28 mouse cellular contexts compared by ENCODE assay signal in the genomic region with DNA sequence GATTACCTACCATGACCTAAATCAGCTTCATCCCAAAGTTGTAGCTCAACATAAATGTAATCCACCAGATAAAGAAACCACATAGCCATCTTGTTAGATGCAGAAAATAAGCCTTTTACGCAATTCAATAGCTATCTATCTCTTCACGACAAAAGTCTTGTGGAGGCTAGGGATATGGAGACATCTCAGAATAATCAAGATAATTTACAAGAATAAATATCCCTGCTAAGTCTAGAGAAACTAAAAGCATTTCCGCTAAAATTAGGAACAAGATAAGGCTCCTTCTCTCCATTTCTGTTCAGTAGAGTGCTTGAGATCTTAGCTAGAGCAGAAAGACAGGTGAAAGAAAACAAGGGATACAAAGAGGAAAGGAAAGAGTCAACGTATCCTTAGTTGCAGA.
"Had no signal": no experiment of that assay in that cellular context is flagged by ENCODE, and none has a peak within 500 bp of the region (broad histone marks: within the 10 kb centered on the region; RNA-seq: fewer than 3 reads in every experiment).

No protein-coding gene starts in this region.

- H3K9me3 ChIP-seq: limb, embryonic 10.5 days; limb, embryonic 12.5 days; limb, embryonic 15.5 days; liver, embryonic 12.5 days; liver, embryonic 15.5 days; lung, embryonic 15.5 days; midbrain, embryonic 10.5 days; midbrain, embryonic 12.5 days; midbrain, embryonic 13.5 days; midbrain, embryonic 15.5 days; neural tube, embryonic 12.5 days had no signal

- H3K4me1 ChIP-seq: liver, embryonic 12.5 days had no signal

- H3K4me3 ChIP-seq: limb, embryonic 10.5 days; limb, embryonic 12.5 days; limb, embryonic 13.5 days; limb, embryonic 15.5 days; liver, embryonic 12.5 days; liver, embryonic 13.5 days; liver, embryonic 15.5 days; lung, embryonic 15.5 days; megakaryocyte, embryonic 14.5 days; midbrain, embryonic 10.5 days; midbrain, embryonic 12.5 days; midbrain, embryonic 13.5 days; midbrain, embryonic 15.5 days; myocyte; neural tube, embryonic 12.5 days had no signal

- DNase-seq: left cerebral cortex, postnatal 4 days; liver; liver, embryonic 13.5 days; liver, postnatal 0 days; lung, adult 18-20 months; lung, adult 2 months; lung, embryonic 14.5 days; lung, postnatal 10 days; lung, postnatal 14 days; lung, postnatal 36 days; lung, postnatal 4 days; midbrain, embryonic 14.5 days had no signal

- H3K27ac ChIP-seq: limb, embryonic 10.5 days; limb, embryonic 12.5 days; limb, embryonic 13.5 days; limb, embryonic 15.5 days; liver, embryonic 12.5 days; liver, embryonic 13.5 days; liver, embryonic 14.5 days; liver, embryonic 15.5 days; lung, embryonic 15.5 days; macrophage; midbrain, embryonic 10.5 days; midbrain, embryonic 12.5 days; midbrain, embryonic 13.5 days; midbrain, embryonic 15.5 days; neural tube, embryonic 12.5 days had no signal

- H3K27me3 ChIP-seq: limb, embryonic 12.5 days; limb, embryonic 13.5 days; limb, embryonic 15.5 days; liver, embryonic 12.5 days; liver, embryonic 13.5 days; liver, embryonic 15.5 days; lung, embryonic 15.5 days; midbrain, embryonic 12.5 days; midbrain, embryonic 13.5 days; midbrain, embryonic 15.5 days; neural tube, embryonic 12.5 days had no signal

- H3K36me3 ChIP-seq: limb, embryonic 10.5 days; limb, embryonic 12.5 days; limb, embryonic 13.5 days; limb, embryonic 15.5 days; liver, embryonic 12.5 days; liver, embryonic 13.5 days; liver, embryonic 15.5 days; lung, embryonic 15.5 days; midbrain, embryonic 10.5 days; midbrain, embryonic 12.5 days; midbrain, embryonic 13.5 days; midbrain, embryonic 15.5 days; neural tube, embryonic 12.5 days had no signal

- H3K9ac ChIP-seq: limb, embryonic 12.5 days; limb, embryonic 13.5 days; limb, embryonic 15.5 days; liver, embryonic 12.5 days; liver, embryonic 13.5 days; liver, embryonic 14.5 days; liver, embryonic 15.5 days; liver, postnatal 0 days; lung, embryonic 14.5 days; lung, embryonic 15.5 days; midbrain, embryonic 12.5 days; midbrain, embryonic 13.5 days; midbrain, embryonic 15.5 days; neural tube, embryonic 12.5 days had no signal
